Mouse (Mus musculus) adrenal gland, postnatal 10 days (tissue): ENCODE measurements around the gene Prl3a1. TPM values are rescaled to one million over a fixed set of nuclear protein-coding genes. Genes with fewer than 3 reads are reported as not detected.

Experiments used
- DNase-seq: peaks from one replicate; pipeline ENCODE4 v3.0.0; 2021; ENCODE audit warnings: mixed read lengths
- long read RNA-seq, 2 experiments: library from polyadenylated mRNA; stranded (forward); transcript quantifications; one replicate each; pipeline ENCODE4 v2.0.0; 2021
- total RNA-seq, 2 experiments: library from RNA; stranded (reverse); gene quantifications; 2 replicates each; pipeline ENCODE4 v1.2.3; 2021

Gene Prl3a1
- total RNA-seq = not detected
- long read RNA-seq, experiment 1 = 0 reads
- long read RNA-seq, experiment 2 = 0 reads

- DNase-seq = no peak
These were observed at the start of gene Prl3a1 for GRCm38 (mm10) chr13:27259136-27259535. Prl3a1 (plus strand) TSS chr13:27259436.

DNA sequence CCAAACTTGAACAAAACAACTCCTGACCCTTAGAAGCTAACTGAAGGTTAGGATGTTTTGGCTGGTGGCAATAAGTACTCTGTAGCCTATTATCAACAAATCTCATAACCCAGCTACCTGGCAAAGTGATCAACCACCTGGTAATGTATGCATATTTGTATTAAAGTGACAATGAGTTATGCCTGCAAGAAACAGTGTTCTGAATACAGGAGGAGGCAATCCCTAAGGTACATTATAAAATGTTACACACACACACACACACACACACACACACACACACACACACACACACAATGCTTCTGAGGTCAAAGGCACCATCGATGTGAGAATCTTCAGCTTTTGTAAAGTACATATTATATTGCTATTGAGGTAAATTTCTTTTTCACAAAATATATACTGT, 17.7 kb upstream of the Prl3a1 start, which contains the start of gene Prl3b1:
Gene Prl3b1 (plus strand): TSS at position 301 of the 400 bp plus-strand sequence.
- DNase-seq = no peak

GRCm38 (mm10) chr13:27312334-27313225, 53.3 kb downstream of the Prl3a1 start, which contains the start of gene Prl6a1:
Prl6a1 (plus strand) TSS chr13:27312627.
- no peak for DNase-seq

Other genes starting within 250 kb of the Prl3a1 start
- gene Prl, start 201.9 kb upstream of the Prl3a1 start, total RNA-seq = not detected
- gene Prl3d1, start 165.2 kb upstream of the Prl3a1 start, total RNA-seq = not detected
- not detected for gene Prl3d2, start 137.7 kb upstream of the Prl3a1 start, total RNA-seq
- gene Prl3d3, start 102.6 kb upstream of the Prl3a1 start, total RNA-seq = not detected
- gene Prl3c1, start 62.8 kb upstream of the Prl3a1 start, total RNA-seq = not detected
- not detected for gene Prl3b1, start 17.6 kb upstream of the Prl3a1 start, total RNA-seq
- not detected for gene Prl6a1, start 53.2 kb downstream of the Prl3a1 start, total RNA-seq
- gene Prl8a2, start 86.2 kb downstream of the Prl3a1 start, total RNA-seq = under 1 TPM; 0.55 to 0.78 TPM
- gene Prl2b1, start 131.4 kb downstream of the Prl3a1 start, total RNA-seq = not detected
- not detected for gene Prl8a6, start 179.3 kb downstream of the Prl3a1 start, total RNA-seq